Mouse (Mus musculus): ENCODE data around the gene Plxdc1.

DNA sequence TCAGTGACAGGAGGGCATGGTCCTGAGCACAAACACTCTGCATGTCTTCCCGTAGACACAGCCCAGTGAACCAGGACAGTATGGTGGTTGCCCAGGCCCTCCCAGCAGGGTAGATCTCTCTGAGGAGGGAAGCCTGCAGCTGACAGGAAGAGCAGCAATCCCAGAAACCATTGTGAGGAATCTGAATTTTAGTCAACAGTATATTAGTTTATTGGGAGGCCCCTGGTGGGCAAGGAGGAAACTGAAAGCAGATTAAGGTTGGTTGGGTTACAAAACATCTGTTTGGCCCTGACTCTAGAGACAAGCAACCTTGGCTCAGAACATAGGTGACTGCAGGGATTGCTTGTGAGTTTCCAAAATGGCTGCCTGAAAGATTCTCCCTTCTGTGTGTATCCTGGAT, 2.3 kb downstream of the Plxdc1 start:
- no peak for TF ChIP-seq CTCF (IDR thresholded peaks at IDR 0.05; ENCODE audit: low read depth, low read length)
- no peak for TF ChIP-seq POLR2A (IDR thresholded peaks at IDR 0.05; ENCODE audit: extremely low read depth, insufficient read depth, low read length)

All from liver, adult 2 months (tissue).